Mouse (Mus musculus): ENCODE measurements around the gene Pax1.

Gene Pax1

DNA sequence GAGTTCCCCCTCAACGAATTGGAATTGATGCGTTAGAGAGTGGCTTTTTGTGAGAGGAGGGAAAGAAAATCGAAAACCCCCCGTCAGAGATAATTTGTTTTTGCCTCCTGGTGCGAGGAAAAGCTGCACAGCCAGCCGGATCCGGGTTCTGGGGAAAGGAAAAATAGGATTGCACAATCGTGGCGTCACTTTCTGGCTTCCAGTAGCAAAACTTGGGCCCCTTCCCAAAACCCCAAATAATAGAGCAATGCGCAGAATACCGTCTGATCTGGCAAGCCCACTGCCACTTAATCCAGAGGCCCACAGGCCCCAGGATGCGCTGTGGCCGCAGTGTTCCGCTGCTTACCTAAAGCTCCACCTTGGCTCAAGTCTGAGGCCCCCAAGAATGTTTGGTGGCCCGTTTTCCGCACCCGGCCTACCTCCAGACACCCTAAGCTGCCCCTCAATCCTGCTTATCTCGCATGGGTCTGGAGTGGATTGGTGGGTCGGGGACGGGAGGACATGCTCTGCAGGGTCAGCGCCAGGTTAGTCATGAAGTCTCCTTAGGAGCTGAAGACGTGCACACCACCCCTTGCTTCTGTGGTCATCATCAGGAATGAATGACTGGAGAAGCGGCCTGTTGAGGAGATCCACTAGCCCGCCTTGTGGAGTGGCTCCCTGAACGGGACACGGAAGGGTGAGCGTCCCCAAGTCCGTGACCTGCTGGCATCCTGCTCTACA is 11.4 kb downstream of the Pax1 start:
- DNase-seq (ENCODE audit: low spot score in 2 of 2): no peak

DNA sequence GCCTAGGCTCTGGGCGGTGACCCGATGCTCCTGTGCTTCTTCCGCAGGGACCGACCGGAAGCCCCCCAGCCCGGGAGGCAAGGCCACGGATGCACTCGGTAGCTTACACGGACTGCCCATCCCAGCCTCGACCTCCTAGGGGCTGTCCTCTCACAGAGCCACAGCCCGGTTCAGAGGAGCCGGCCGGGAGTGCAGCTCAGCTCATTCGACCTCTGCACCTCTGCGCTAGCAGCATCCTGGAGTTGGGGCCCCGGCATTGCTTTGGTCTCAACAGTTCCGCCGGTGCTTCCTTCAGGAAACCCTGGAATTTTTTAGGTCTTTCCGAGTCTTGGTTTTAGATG is 11.9 kb downstream of the Pax1 start:
- DNase-seq (ENCODE audit: low spot score in 2 of 2): no peak

- DNase-seq (ENCODE audit: low spot score in 2 of 2): no peak
These were observed 12.5 kb downstream of the Pax1 start for GRCm38 (mm10) chr2:147374245-147374644.

GRCm38 (mm10) chr2:147375019-147375715 is 13.4 kb downstream of the Pax1 start:
- DNase-seq (ENCODE audit: low spot score in 2 of 2): no peak

- peak; percentile 52 to 61 for DNase-seq (ENCODE audit: low spot score in 2 of 2)
These were observed 17.2 kb downstream of the Pax1 start for GRCm38 (mm10) chr2:147378934-147379333.

DNA sequence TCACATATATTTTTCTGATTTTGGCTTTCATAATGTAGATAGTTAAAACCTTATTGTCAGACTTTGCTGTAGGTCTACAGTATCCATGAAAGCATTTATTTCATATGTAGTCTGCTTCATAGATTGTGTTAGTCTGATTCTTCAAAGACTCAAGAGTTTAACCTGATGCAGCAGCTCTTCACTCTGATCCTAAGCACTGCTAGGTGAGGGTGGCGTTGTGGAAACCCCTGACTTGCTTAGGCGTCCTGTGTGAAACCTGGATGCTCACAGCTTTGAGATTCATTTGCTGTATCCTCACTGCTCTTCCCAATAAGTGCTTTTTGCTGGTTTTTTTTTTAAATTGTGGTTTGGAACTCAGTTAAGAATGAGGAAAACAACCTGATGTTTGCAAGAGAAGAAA is 21.6 kb downstream of the Pax1 start:
- DNase-seq (ENCODE audit: low spot score in 2 of 2): no peak

- no peak for DNase-seq (ENCODE audit: low spot score in 2 of 2)
These were observed 25.2 kb downstream of the Pax1 start for GRCm38 (mm10) chr2:147386949-147387348.

DNA sequence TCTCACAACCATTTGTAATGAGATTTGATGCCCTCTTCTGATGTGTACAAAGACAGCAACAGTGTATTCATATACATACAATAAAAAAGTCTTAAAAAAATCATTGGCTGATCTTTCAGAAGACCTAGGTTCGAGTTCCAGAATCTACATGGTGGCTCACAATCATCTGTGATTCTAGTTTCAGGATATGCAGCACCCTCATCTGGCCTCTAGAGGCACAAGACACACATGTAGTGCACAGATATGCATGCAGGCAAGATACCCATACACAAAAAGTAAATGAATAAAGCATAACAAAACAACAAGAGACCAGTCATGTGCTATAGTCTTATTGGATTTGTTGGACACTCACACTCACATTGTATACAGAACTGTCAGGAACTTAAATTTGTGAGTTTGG is 47.6 kb downstream of the Pax1 start:
- DNase-seq (ENCODE audit: low spot score in 2 of 2): no peak

DNA sequence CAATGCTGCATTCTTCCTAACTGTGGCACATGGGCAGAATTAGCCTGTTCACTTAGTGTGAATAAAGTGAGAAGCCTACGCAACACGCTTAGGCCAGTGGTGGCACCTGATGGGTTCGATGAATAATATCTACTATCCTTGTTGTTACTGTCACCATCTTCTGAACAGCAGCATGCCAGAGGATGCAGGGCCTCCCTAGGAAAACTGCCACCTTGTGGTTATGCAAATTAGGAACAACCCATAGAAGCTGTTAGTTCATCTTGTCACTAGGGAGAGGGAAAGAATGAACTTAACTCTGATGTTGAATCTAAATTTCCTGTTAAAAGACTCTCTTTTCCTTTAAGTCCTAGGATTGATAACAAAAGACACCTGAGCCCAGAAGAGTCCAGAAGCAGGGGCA is 53.3 kb downstream of the Pax1 start:
- DNase-seq (ENCODE audit: low spot score in 2 of 2): no peak

DNA sequence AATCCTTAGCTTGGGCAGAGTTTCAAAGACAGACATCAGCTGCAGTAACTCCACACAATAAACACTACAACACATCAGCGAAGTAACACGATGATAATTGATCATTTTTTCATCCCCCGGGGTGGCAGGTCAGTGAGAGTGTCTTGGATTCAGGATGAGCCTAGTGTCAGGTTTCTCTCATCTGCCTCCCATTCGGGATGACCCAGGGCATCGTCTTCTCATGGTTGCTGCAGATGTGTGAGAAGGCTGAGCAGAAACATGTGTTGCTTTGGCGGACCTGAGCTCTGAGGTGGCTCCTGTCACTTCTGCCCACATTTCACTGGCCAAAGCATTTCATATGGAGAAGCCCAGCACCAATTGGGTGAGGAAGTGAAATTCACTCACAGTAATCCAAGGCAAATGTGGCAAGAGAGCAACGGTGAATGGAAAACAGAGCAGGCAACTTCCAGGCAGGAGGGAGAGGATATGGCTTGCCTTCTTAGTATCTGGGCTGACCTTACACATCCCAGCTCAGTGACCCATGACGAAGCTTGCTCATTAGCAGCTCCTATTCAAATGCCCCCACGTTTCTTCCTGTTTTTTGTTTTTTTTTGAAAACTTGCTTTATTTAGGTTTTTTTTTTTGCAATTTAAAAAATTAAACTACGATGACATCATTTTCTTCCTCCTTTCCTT is 63.0 kb downstream of the Pax1 start:
- DNase-seq (ENCODE audit: low spot score in 2 of 2): no peak

GRCm38 (mm10) chr2:147429607-147430356 is 68.1 kb downstream of the Pax1 start:
- DNase-seq (ENCODE audit: low spot score in 2 of 2): no peak

- DNase-seq (ENCODE audit: low spot score in 2 of 2): peak in 1 of 2 experiments; percentile 19
These were observed 71.4 kb downstream of the Pax1 start for GRCm38 (mm10) chr2:147433120-147433519.
